Mouse (Mus musculus) thymus, adult 2 months (tissue): Measurements from ENCODE around the gene Elk4.

ENCODE experiments used
- CTCF ChIP-seq: fragments of 200-500 bp; IDR thresholded peaks from 2 replicates; pipeline ENCODE4 v1.5.1; 2012; ENCODE audit warnings: mild to moderate bottlenecking, control low read depth, low read length, moderate library complexity, borderline replicate concordance; ENCODE audit not compliant: control insufficient read depth, poor library complexity, insufficient read depth; ENCODE audit errors: extremely low read depth
- POLR2A ChIP-seq: fragments of 200-500 bp; IDR thresholded peaks from 2 replicates; pipeline ENCODE4 v1.6.1; 2012; ENCODE audit warnings: mild to moderate bottlenecking, low read length, control low read depth, moderate library complexity; ENCODE audit not compliant: control insufficient read depth, poor library complexity, insufficient read depth; ENCODE audit errors: extremely low read depth

- TF ChIP-seq CTCF, result no peak
- TF ChIP-seq POLR2A, result no peak
These were observed 5.5 kb upstream of the Elk4 start for GRCm38 (mm10) chr1:132001880-132002330.
